Mouse (Mus musculus): Measurements from ENCODE around the gene Sptan1. TPM values are rescaled to one million over a fixed set of nuclear protein-coding genes. Genes with fewer than 3 reads are reported as not detected.
"Not testable (repeated sequence)": the region's sequence is repeated elsewhere in the genome, so short reads cannot be mapped to it uniquely, and the experiment has no call there.

Gene Sptan1
- polyA plus RNA-seq, 1 experiment from 2014 or later = 91.7 TPM

DNA sequence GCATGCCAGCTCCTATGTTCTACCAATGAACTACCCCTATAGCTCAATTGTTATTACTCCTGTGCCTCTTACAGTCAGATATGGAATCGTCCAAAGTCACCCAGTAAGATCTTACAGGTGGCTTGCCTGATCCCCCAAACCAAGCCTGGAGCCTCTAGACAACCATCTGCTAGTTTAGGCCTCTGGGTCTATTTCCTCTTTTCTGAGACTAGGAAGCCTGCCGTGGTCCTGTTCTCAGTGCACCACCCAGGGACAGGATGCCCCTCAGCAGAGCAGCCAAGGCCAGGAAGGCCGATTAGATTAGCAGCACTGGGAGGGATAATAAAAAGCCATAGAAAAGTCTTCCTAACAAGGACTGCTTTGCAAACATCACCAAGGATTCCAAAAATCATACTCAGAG lies 84.5 kb downstream of the Sptan1 start:
- peaks cover 10% of the 10 kb centered on the region; the same call in 1 of the 2 replicates for H3K4me1 ChIP-seq
- 93% methylated on average over 3 of the region's 3 CpGs for WGBS
- H3K27ac ChIP-seq (replicated peaks) = peak overlapping the region; percentile 98; the same call in 1 of the 2 replicates
- H3K9me3 ChIP-seq (replicated peaks) = no peaks in the 10 kb centered on the region
- H3K36me3 ChIP-seq = peaks cover 7% of the 10 kb centered on the region
- H3K27me3 ChIP-seq (ENCODE audit: low read depth, poor library complexity, severe bottlenecking) = peaks cover 4% of the 10 kb centered on the region; the same call in 1 of the 2 replicates
- no peak overlapping the region for H3K4me3 ChIP-seq
- no peak for DNase-seq (ENCODE audit: low spot score)

DNA sequence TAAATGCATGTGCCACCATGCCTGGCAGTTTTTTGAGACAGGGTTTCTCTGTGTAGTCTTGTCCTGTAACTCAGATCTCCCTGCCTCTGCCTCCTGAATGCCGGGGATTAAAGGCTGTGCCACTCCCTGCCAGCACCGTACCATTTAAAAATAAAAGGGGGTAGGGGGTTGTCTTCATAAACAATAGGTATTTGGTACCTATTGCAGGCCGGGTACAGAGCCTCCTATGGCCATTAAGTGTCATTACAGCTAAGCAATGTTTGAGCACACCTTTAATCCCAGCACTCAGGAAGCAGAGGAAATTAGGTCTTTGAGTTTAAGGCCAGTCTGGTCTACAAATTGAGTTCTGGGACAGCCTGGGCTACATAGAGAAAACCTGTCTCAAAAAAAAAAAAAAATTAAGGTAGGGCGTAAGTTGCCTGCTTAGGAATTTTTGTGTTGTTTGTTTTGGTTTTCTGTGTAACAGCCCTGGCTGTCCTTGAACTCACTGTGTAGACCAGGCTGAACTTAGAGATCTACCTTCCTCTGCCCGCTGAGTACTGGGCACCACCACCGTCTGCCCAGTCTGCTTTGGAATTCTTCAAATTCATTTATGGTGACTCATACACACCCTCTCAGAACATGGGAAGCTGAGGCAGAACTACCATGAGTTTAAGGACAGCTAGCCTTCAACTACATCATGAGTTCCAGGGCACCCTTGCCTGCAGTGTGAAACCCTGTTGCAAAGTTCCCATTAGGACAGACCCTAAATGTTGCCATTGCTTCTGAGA lies 86.8 kb downstream of the Sptan1 start:
- 58% methylated on average over 6 of the region's 6 CpGs for WGBS
- DNase-seq (ENCODE audit: low spot score) = no peak
- Histone ChIP-seq H3K4me3 (no peak overlapping the region), H3K4me1 (peaks cover 14% of the 10 kb centered on the region), H3K9me3 (replicated peaks) (no peaks in the 10 kb centered on the region), H3K36me3 (no peaks in the 10 kb centered on the region), H3K27ac (replicated peaks) (no peak overlapping the region), H3K27me3 (ENCODE audit: low read depth, poor library complexity, severe bottlenecking) (peaks cover 4% of the 10 kb centered on the region; the same call in 1 of the 2 replicates)

- H3K36me3 ChIP-seq; H3K27me3 ChIP-seq (ENCODE audit: low read depth, poor library complexity, severe bottlenecking); DNase-seq (ENCODE audit: low spot score); H3K27ac ChIP-seq (replicated peaks); H3K9me3 ChIP-seq (replicated peaks); H3K4me3 ChIP-seq: not testable (repeated sequence)
- peaks cover 15% of the 10 kb centered on the region for H3K4me1 ChIP-seq
- WGBS = 95% methylated on average over 3 of the region's 3 CpGs
These were observed 90.0 kb downstream of the Sptan1 start for GRCm38 (mm10) chr2:30055310-30055709.

DNA sequence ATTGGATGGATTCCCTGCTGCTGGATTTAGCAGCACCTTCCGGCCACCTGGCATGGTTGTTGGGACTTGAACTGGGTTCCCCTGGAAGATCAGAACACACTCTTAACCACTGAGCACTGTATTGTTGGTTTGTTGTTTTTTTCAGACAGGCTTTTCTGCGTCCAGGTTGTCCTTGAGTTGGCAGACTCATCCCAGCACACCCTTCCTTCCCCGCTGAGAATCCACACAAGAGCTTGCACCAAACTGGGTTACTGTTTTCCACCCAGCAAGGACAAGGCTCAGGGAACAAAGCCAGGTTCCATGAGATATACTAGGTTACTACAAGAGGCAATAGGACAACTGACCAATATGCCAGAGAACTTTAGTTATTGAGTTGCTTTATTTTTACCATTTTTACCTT lies 91.4 kb downstream of the Sptan1 start:
- H3K4me1 ChIP-seq = peaks cover 24% of the 10 kb centered on the region
- H3K9me3 ChIP-seq (replicated peaks) = no peaks in the 10 kb centered on the region
- H3K27ac ChIP-seq (replicated peaks) = no peak overlapping the region
- H3K4me3 ChIP-seq = no peak overlapping the region
- WGBS = 84% methylated on average over 3 of the region's 3 CpGs
- DNase-seq (ENCODE audit: low spot score) = no peak
- H3K27me3 ChIP-seq (ENCODE audit: low read depth, poor library complexity, severe bottlenecking) = peaks cover 4% of the 10 kb centered on the region; the same call in 1 of the 2 replicates
- H3K36me3 ChIP-seq = no peaks in the 10 kb centered on the region

GRCm38 (mm10) chr2:30057223-30057904 lies 92.0 kb downstream of the Sptan1 start, which contains the start of gene Set:
Gene Set, plus strand, starts transcription at chr2:30057378.
- no peak within 1 kb of the TSS for H3K4me3 ChIP-seq
- DNase-seq (ENCODE audit: low spot score) = peak; percentile 47
- no peaks in the 10 kb centered on the region for H3K9me3 ChIP-seq (replicated peaks)
- peaks cover 4% of the 10 kb centered on the region; the same call in 1 of the 2 replicates for H3K27me3 ChIP-seq (ENCODE audit: low read depth, poor library complexity, severe bottlenecking)
- H3K27ac ChIP-seq (replicated peaks) = no peak within 1 kb of the TSS
- 46% methylated on average over 12 of the region's 12 CpGs for WGBS
- peaks cover 27% of the 10 kb centered on the region for H3K4me1 ChIP-seq
- H3K36me3 ChIP-seq = no peaks in the 10 kb centered on the region

DNA sequence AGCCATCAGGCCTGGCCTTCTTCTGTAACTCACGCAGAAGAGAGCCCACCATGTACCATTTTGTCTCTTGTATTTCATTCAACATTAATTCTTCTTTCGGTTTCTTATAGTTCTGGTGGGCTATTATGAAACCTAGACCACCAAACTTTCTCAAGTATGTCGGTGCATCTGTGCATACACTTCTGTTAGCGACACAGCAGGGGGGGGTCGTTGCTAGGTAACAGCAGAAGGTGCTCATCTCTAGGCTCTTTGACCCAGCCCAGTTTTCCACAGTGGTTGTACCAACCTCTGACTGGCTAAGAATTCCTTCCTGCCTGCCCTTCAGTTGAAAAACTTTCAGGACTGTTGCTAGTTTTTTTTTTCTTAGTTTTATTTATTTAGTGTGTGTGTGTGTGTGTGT lies 93.1 kb downstream of the Sptan1 start:
- Histone ChIP-seq H3K9me3 (replicated peaks) (no peaks in the 10 kb centered on the region), H3K27me3 (ENCODE audit: low read depth, poor library complexity, severe bottlenecking) (no peaks in the 10 kb centered on the region), H3K4me3 (no peak overlapping the region), H3K4me1 (peaks cover 37% of the 10 kb centered on the region), H3K36me3 (no peaks in the 10 kb centered on the region), H3K27ac (replicated peaks) (no peak overlapping the region)
- WGBS = 43% methylated on average over 5 of the region's 5 CpGs
- DNase-seq (ENCODE audit: low spot score) = peak; percentile 50

- peak overlapping the region; percentile 71 for H3K4me3 ChIP-seq
- DNase-seq (ENCODE audit: low spot score) = peak; percentile 89
- peaks cover 64% of the 10 kb centered on the region for H3K4me1 ChIP-seq
- H3K9me3 ChIP-seq (replicated peaks) = no peaks in the 10 kb centered on the region
- no peaks in the 10 kb centered on the region for H3K36me3 ChIP-seq
- peak overlapping the region; percentile 95 for H3K27ac ChIP-seq (replicated peaks)
- WGBS = 10% methylated on average over 37 of the region's 37 CpGs
- H3K27me3 ChIP-seq (ENCODE audit: low read depth, poor library complexity, severe bottlenecking) = no peaks in the 10 kb centered on the region
These were observed 96.1 kb downstream of the Sptan1 start for GRCm38 (mm10) chr2:30061215-30062166.

GRCm38 (mm10) chr2:30062249-30063093 lies 97.1 kb downstream of the Sptan1 start:
- H3K27me3 ChIP-seq (ENCODE audit: low read depth, poor library complexity, severe bottlenecking) = no peaks in the 10 kb centered on the region
- H3K4me1 ChIP-seq = peaks cover 57% of the 10 kb centered on the region
- H3K36me3 ChIP-seq = peaks cover under 1% of the 10 kb centered on the region; the same call in 1 of the 2 replicates
- H3K4me3 ChIP-seq = peak overlapping the region; percentile 71
- peak overlapping the region; percentile 95 for H3K27ac ChIP-seq (replicated peaks)
- WGBS = under 1% methylated on average over 40 of the region's 40 CpGs
- H3K9me3 ChIP-seq (replicated peaks) = no peaks in the 10 kb centered on the region
- peak; percentile 79 for DNase-seq (ENCODE audit: low spot score)

- peak overlapping the region; percentile 71 for H3K4me3 ChIP-seq
- no peaks in the 10 kb centered on the region for H3K27me3 ChIP-seq (ENCODE audit: low read depth, poor library complexity, severe bottlenecking)
- no peak for DNase-seq (ENCODE audit: low spot score)
- WGBS = 6% methylated on average over 8 of the region's 8 CpGs
- no peaks in the 10 kb centered on the region for H3K9me3 ChIP-seq (replicated peaks)
- H3K27ac ChIP-seq (replicated peaks) = peak overlapping the region; percentile 95
- peaks cover 60% of the 10 kb centered on the region for H3K4me1 ChIP-seq
- H3K36me3 ChIP-seq = peaks cover 8% of the 10 kb centered on the region
These were observed 97.9 kb downstream of the Sptan1 start for GRCm38 (mm10) chr2:30063235-30063634.

DNA sequence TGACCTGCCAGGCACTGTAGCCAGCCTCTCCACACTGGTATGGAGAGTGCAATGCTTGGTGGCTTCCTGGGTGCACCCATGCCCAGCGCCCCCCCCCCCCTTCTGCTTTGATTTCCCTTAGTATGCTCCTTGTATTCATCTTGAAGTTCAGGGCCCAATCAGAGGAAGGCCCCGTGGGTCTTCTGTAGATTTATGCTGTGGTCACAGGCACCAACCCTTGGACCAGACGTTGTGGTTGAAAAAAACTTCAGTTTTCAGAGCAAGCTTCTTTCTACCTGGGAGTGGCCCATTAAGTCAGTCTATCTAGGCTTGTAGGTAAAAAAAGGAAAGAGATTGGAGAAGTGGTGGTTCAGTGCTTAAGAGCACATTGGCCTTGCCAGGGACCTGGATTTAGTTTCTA lies 98.4 kb downstream of the Sptan1 start:
- no peak for DNase-seq (ENCODE audit: low spot score)
- H3K36me3 ChIP-seq = peaks cover 13% of the 10 kb centered on the region
- H3K4me1 ChIP-seq = peaks cover 60% of the 10 kb centered on the region
- H3K9me3 ChIP-seq (replicated peaks) = no peaks in the 10 kb centered on the region
- H3K27ac ChIP-seq (replicated peaks) = peak overlapping the region; percentile 95
- H3K4me3 ChIP-seq = peak overlapping the region; percentile 71
- WGBS = 12% methylated on average over 3 of the region's 3 CpGs
- no peaks in the 10 kb centered on the region for H3K27me3 ChIP-seq (ENCODE audit: low read depth, poor library complexity, severe bottlenecking)

GRCm38 (mm10) chr2:30064298-30064697 lies 98.9 kb downstream of the Sptan1 start:
- H3K27ac ChIP-seq (replicated peaks) = peak overlapping the region; percentile 38; the same call in 1 of the 2 replicates
- H3K4me1 ChIP-seq = peaks cover 59% of the 10 kb centered on the region
- no peaks in the 10 kb centered on the region for H3K27me3 ChIP-seq (ENCODE audit: low read depth, poor library complexity, severe bottlenecking)
- peak overlapping the region; percentile 71 for H3K4me3 ChIP-seq
- 54% methylated on average over 3 of the region's 3 CpGs for WGBS
- H3K36me3 ChIP-seq = peaks cover 18% of the 10 kb centered on the region
- no peak for DNase-seq (ENCODE audit: low spot score)
- no peaks in the 10 kb centered on the region for H3K9me3 ChIP-seq (replicated peaks)
